Mouse (Mus musculus) urinary bladder, postnatal 36 days (tissue): ENCODE results near the gene Pigk.
A peak's percentile ranks its signal among the peaks of the same experiment; 100 is the strongest.

Experiments used
- DNase-seq, 2 experiments: peaks; one replicate each; pipeline ENCODE4 v3.0.0; 2022; ENCODE audit warnings: low spot score in 2 of 2, mixed read lengths in 1 of 2

Pigk gene

DNA sequence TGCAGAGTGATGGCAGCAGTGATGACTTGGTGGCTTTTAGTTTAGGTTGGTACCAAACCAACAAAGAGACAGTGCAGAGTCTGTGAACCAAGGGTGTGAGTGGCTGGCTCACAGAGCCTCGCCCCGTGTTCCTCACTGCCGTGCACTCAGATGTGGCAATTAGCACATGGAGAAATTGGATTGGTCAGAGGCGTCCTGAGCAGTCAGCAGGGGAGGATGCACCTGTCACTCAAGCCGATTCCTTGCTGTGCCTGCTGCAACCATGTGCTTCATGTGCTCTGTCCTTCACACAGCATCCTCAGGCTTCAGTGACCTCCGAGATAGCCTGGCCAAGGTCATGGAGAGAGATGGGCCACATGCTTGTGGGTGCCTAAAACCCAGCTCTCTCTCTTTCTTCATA is 14.3 kb downstream of the Pigk start:
- no peak for DNase-seq

DNA sequence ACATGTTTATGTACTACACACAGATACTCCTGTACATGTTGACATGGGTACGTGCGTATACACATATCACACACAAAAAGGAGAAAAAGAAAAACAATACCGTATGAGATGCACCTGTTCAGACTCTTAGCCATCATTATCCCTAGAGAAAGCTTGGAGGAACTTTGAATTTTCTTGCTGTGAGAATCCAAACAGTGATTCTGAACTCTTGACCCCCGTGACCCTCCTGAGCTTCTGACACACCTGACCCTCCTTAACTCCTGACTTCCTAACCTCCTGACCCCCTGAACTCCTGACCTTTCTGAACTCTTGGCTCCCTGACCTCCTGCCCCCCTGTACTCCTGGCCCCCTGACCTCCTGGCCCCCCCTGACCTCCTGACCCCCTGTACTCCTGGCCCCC is 19.1 kb downstream of the Pigk start:
- no peak for DNase-seq

DNA sequence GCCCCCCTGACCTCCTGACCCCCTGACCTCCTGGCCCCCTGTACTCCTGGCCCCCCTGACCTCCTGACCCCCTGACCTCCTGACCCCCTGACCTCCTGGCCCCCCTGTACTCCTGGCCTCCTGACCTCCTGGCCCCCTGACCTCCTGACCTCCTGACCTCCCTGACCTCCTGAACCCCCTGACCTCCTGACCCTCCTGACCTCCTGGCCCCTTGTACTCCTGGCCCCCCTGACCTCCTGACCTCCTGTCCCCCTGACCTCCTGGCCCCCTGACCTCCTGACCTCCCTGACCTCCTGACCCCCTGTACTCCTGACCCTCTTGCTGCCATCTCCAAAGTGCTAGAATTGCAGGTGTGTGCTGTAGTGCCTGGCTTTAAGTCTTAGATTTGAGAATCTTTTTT is 19.6 kb downstream of the Pigk start:
- DNase-seq, result no peak

DNA sequence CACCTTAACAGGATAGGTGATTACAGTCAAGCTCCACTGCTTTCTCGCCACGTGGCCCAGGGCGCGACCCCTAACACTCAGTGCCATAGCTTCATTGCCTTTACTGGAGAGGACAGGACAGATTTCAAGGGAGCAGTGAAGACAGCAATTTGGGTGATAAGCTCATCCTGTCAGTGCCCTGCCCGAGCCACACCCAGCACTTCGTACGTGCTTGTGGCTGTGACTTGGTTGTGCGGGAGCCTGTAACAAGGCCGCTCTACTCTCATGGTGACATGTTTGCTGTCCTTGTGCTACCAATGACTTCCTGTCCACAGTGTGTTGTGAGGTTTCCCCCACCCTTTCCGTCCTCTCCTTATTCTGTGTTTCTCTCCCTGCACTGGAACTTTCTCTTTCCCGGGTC is 20.2 kb downstream of the Pigk start:
- no peak for DNase-seq

DNA sequence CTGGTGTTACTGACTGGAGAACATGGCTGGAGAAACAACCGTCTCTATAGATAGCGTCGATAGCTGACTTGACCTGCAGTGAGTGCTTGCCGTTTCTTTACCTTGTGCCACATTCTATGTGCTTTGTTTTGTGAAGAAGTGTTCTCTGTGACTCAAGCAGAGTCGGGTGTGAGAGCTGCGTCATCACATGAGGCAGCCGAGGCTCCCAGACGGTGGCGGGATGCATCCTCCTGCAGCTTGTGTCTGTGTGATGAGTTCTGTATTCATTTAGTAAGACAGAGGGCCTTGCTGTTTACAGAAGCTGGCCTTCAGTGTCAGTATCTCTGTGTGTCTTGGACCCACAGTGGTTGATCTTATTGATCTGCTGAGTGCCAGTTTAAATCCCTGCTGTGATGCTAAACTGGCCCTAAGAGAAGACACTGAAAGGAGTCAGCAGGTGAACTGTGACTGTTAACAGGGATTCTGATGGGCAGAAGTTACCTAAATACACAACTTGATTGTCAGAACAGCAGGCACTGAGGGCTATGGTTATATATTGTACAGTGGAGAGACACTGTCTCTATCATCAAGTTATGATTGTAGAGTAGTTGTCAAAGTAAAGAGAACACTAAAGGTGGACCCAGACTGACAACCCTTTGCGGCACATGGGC is 21.8 kb downstream of the Pigk start:
- no peak for DNase-seq

DNA sequence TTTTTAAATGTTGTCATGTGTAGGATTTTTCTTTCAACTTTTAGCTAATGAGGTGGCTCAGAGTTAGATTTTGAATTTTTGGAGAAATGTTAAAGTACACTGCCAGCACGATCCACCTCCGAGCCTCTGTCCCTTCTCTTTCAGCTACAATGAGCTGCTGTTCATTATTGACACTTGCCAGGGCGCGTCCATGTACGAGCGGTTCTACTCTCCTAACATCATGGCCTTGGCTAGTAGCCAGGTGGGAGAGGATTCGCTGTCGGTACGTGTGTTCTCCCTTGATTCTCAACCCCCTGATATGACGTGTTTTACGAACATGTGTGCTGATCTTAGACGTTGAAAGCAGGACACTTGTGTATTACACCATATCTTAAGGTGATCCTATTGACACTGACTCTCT is 30.4 kb downstream of the Pigk start:
- no peak for DNase-seq

DNA sequence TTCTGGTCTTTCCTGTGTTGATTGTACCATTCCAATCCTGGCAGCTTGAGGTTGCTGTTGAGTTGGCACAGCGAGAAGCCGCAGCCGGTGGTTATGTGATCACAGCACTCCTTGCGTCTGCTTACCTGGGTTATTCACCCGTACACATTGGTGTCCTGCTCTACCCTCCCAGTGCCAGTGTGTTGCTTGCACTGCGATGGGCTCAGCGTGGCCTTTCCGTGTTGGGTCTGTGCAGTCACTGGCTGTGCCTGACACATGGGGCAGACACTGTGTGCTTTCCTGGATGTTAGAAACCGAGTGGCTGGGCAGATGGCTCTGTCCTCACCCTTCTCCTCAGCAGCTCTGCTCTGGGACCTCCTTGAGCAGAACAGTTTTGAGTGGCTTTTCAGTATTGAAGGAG is 31.7 kb downstream of the Pigk start:
- no peak for DNase-seq

DNA sequence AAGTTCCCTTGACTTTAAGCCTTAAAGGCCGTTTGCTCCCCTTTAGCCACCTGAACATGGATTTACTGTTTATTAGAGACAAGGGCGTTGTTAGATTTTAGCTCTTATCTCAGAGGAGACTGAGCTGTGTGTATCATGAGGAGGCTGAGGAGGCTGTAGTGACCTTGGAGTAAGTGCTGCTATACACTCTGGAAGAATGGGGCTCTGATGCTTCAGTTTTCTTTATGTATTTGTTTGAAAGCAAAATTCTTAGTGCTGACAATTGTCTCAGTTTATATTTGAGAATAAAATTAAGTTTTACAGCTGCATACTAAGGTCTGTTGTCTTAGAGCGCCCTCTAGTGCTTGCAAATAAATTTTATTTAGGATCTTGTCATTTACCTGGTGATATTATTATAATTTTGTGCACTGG is 35.6 kb downstream of the Pigk start:
- no peak for DNase-seq

DNA sequence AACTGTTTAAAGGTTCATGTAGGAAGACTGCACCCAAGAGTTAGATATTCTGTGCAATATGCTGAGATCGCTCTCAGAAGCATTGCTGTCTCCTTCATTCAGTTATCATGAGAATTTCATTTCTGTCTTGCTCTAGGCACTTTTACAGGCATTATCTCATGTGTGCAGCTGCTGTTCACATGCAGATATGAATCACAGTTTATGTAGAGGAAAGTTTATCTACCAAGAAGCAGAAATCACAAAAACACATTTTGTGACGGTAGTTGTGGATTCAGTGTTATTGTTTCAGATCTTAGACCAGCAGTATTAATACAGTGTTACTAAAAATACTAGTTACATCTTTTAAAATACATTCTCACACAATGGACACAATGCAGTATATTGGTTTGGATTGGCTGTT is 36.0 kb downstream of the Pigk start:
- no peak for DNase-seq

DNA sequence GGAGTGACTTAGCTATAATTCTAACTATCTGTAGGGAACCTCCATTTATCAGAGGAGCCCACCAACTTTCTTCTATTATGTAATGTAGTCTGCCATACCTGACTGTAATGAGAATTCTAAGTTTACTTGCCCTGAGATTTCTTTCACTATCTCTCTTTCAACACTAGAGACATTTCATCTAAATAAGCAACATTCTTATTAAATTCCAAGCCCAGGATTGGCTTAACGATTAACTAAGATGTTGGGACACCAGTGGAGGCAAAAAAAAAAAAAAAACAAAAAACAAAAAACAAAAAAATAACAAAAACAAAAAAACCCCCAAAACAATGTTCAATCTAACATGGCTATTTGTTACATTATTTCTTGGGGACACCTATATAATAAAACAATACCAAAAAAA is 39.0 kb downstream of the Pigk start:
- DNase-seq, result no peak

DNA sequence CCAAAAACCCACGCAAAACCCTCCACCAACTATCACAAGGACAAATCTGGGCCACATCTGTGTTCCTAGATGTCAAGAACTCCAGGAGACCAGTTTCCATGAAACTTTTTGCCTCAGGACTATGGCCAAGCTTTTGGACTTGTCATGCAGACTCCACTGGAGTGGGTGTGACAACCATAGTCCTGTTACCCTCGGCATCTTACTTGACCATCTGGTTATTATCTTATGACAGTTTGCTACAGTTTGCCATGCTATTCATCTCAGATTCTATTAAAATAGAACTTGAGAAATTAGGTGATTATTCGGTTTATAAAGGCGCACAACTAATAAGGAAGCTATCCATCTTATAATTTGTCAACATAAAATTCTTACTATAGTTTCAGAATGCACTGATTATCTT is 39.4 kb downstream of the Pigk start:
- no peak for DNase-seq

DNA sequence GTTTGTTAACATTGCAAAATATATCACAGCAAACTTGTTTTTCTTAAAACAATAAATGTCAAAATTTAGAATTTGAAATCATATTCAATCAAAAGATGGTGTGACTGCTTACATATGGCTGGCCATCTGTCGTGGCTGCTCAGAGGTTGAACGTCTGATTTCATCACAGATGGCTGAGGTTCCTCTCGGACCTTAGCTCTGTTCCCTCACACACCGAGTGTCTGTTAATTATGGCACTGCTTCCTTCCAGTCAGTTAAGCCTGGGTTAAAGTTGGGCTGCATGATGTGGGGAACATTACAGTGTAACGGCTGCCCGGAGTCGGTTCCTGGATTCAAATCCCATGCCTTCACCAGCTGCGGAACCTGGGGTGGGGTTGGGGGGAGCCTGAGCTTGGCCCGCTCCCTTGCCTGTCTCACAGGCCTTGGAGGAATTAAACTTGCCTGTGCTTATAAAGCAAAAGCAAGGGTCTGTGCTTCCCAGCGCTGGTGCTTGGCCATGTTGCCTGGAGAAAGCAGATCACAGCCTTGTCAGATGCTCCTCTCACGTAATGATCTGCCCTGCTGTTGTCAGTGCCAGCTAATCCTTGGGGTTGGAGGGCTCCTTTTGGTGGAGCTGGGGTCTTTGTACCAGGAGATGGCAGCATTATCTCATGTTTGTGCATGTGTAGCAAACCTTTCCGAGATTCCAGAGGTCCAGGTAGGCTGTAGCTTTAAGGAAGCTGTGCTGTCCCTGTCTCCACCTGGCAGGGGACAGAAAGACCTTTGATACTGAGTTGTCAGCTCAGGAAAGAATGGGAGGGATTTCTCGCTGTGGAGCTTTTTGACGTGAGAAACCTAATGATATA is 40.2 kb downstream of the Pigk start:
- no peak for DNase-seq

DNA sequence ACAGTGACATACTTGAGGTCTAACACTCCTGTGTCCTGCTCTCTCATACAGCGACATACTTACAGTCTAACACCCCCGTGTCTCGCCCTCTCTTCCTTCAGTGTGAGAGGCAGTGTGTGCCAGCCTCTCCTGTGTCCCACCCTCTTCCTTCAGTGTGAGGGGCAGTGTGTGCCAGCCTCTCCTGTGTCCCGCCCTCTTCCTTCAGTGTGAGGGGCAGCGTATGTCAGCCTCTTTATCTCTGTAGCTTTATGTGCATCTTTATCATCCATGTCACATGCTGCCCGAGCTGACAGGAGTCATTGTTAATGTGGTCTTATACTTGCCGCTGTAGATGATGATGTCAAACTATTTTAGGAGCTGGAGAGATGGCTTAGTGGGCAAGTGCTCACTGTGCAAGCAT is 41.6 kb downstream of the Pigk start:
- no peak for DNase-seq

DNA sequence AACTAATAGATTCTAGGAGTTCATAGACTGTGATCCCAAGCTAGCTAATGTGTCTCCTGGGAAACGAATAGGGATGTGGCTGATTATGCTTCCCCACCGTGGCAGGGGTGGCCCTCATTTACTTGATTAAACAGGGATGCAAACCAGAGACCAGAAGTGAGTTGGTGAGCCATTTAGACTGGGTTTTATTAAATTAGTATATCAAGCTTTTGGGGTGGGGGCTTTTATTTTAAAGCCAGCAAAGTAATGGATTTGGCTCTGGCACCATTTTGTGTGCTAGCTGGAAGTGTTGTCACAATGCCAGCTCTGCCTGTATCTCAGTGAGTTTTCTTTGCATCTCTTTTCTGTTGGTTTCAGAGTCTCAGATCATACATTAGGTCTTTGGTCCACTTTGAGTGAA is 43.0 kb downstream of the Pigk start:
- no peak for DNase-seq

DNA sequence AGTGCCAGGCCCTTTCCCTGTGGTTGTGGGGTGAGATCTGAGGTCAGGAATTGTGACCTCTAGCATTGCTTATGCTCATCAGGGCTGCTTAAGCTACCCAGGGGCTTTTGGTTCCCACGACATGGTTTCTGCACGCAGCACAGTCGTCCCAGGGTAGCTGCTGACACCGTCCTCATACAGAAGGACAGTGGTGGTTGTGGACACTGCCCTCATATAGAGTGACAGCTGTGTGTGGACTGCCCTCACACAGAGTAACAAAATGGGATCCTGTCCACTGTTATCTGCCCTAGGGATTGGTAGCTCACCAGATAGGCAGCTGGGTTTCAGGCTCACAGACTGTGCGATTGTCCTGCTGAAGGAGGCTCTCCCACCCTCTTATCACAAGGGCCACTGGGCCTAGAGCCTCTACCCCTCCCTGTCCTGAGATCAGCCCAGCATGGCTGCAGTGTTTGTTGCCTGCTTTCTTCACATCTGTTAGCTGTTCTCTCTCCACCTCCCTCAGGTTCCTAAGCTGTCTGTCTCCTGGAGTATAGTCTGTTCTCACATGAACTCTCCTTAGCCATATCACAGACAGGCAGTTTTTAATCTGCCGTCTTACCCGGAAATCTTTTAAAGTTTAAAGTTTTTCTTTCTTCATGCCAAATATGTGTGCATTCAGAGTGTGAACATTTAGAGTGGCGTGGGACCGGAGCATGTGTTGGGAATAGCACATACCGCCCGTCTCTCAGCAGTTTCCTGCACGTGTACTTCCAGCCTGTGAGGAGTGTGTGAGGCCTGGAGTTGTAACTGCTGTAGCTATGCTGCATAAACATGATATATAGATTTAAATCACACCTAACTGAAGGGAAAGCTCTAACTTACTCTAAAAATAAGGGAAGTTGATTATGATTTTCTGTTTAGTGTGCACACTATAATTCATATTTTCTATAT is 43.8 kb downstream of the Pigk start:
- no peak for DNase-seq

DNA sequence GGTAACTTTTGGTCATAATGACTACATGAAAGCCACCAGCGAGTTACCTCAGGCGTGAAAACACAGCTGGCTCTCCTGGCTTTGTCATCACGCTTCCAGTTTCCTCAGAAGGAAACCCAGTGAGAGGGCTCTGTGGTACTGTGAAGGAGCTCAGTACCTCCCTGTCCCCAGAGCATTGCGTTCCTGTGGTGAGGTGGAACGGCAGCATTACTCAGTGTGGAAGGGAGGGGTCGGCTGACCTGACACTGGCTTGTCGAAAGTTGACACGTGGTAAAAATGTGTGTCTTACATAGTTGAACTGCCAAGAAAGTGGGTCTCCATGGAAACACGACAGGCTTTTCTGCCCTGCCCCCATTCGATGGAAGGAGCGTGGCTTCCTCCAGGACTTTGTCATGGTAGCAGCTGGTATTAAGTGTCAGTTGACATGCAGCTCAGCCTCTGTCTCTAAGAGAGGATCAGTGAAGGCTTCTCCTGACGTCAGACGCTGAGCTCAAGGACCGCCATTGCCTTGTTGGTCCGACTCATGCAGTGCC is 44.7 kb downstream of the Pigk start:
- DNase-seq, result no peak

DNA sequence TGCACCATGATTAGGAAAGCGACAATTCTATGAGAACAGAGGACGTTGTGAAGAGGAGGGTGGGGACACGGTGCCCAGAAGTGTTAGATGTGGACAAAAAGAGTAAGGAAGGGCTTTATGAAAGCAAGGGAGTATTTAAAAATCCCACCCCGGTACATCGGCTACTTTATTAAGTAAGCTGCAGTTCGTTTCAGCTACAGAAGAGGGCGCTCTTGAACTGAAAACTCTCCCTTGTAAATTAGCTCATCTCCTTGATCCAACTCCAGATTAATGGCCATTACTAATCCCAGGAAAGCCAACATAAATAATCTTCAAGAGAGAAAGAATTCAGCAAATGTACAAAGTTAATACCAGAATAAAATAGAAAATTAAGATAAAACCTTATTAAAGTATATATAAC is 47.2 kb downstream of the Pigk start:
- peak in 1 of 2 experiments; percentile 11 for DNase-seq

DNA sequence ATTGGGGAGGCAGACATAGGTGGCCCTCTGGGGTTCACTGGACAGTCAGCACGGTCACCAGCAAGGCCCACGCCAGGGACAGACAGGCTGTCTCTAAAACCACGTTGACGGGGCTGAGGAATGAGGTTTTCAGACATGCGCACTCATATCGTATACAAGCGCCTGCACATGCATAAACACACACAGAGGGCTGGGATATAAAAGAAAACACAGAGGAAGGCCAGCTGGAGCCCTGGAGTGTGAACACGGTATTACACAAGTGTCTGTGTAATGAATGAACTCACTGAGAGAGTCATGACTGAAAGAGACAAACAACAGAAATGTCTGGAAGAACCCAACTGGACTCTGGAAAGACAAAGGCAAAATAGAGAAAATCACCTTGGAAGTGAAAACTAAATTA is 47.8 kb downstream of the Pigk start:
- DNase-seq, result no peak

DNA sequence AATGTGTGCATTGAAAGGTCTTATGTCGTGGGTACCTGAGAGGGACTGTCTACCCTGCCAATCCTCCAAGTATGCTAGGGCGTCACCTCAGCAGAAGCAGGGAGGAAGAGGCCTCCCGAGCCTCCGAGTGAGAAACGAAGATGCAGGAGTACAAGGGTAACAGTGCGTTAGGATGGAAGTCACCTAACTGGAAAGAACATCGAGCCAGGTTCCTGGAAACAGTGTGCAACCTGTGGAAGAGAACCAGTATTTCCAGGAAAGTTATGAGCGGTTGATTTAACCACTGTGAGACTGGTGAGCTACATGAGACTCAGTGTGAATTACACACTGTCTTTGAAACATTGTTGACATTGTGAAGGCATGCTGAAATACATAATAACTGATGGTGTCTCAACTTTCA is 48.4 kb downstream of the Pigk start:
- no peak for DNase-seq

DNA sequence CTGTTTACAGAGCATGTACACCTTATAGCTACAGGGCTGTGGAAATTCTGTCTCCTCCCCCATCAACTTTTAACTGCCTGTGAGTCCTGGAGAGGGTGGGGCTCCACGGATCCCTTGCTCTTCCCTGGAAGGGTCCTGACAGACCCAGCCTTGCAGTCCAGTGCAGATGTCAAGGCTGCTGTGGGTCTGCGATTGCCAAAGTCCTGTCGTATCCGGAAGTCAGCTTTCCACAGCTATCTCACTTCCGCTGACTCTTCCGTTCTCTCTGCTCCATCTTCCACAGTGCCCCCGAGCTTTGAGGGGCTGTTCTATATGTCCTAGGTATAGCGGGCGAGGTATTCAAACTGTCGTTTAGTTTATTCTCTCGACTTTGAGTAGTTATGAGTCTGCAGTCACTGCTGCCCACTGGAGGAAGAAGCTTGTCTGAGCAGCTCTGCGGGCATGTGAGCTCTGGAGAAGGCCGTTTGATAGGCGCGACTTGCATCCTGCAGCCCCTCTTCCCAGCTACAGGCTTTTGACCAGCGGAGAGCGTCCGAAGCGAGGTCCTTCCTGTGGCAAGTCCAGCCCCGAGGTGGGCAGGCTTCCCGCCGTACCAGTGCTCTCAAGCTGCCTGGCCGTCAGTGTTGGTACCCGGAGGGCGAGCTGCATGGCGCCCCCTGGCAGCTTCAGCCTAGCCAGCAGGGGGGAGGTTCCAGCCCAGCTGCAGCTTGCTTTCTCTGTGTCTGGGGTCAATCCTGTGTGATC is 49.4 kb downstream of the Pigk start:
- no peak for DNase-seq

DNA sequence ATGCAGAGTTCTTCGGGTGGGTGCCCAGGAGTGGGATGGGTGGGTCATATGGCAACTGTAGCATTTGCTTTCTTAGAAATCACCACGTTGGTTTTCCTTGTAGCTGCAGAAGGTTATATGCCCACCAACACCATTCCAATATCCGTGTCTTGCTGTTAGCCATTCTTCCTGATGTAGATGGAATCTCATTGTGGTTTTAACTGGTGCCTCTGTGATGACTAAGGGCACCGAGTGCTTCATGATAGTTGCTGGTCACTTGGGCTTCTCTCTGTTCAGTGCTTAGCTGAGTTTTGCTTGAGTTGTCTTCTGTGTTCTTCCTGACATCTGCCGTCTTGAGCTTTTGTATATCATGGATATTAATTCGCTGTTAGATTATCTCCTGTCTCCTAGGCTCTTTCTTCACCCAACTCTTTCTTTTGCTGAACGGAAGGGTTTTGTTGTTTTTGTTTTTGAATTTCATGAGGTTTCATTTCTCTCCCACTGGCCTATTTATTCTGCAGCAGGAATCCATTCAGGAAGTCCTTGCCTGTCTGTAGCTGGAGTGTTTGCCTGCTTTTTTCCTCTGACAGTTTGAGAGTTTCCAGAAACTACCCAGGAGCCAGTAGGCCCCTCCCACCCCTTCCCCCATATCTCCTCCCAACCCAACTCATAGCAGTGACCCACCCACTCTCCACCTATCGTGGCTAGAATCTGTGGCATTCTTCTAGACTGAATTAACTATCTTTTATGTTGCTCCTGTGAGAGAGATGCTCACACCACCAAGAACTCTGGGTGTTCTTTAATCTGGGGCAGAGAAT is 50.8 kb downstream of the Pigk start:
- DNase-seq, result no peak
